Mouse (Mus musculus) embryonic facial prominence, embryonic 13.5 days (tissue): ENCODE measurements around the gene Ntm. TPM values are rescaled to one million over a fixed set of nuclear protein-coding genes. Genes with fewer than 3 reads are reported as not detected.

ENCODE experiments used
- ATAC-seq: fragments of 200-750 bp; cut with Nextera tagmentation; 2 replicates; pipeline ENCODE4 v1.8.0; 2017; ENCODE audit warnings: low read depth; ENCODE audit not compliant: insufficient number of reproducible peaks, insufficient read depth, low FRiP score, low TSS enrichment
- H3K27ac ChIP-seq: fragments of 300-500 bp; sonication (generic); 2 replicates; pipeline ENCODE4 v1.5.1; 2015; ENCODE audit warnings: moderate library complexity, mild to moderate bottlenecking, inconsistent platforms
- H3K27me3 ChIP-seq: fragments of 300-500 bp; sonication (generic); 2 replicates; pipeline ENCODE4 v1.6.1; 2015; ENCODE audit warnings: mild to moderate bottlenecking, inconsistent platforms
- H3K36me3 ChIP-seq: fragments of 300-500 bp; sonication (generic); 2 replicates; pipeline ENCODE4 v1.6.1; 2015; ENCODE audit warnings: mild to moderate bottlenecking, inconsistent platforms
- H3K4me1 ChIP-seq: fragments of 300-500 bp; sonication (generic); 2 replicates; pipeline ENCODE4 v1.6.1; 2015; ENCODE audit warnings: inconsistent platforms
- H3K4me2 ChIP-seq: fragments of 300-500 bp; sonication (generic); 2 replicates; pipeline ENCODE4 v1.6.1; 2015; ENCODE audit warnings: moderate library complexity, mild to moderate bottlenecking, inconsistent platforms
- H3K4me3 ChIP-seq: fragments of 300-500 bp; sonication (generic); 2 replicates; pipeline ENCODE4 v1.5.1; 2015; ENCODE audit warnings: mild to moderate bottlenecking, inconsistent platforms
- H3K9ac ChIP-seq: fragments of 300-500 bp; sonication (generic); 2 replicates; pipeline ENCODE4 v1.6.1; 2015; ENCODE audit warnings: mild to moderate bottlenecking, inconsistent platforms
- H3K9me3 ChIP-seq: fragments of 300-500 bp; sonication (generic); 2 replicates; pipeline ENCODE4 v1.6.1; 2016; ENCODE audit warnings: inconsistent platforms
- WGBS: fragments of 180-500 bp; shearing (Covaris S2); methylation state at CpG from one replicate; pipeline ENCODE4 v1.1.7; 2015; ENCODE audit warnings: mixed read lengths; 5-methylcytosine and 5-hydroxymethylcytosine counted together
- polyA plus RNA-seq: library from polyadenylated mRNA; unstranded; fragments of >200 nt; fragmentation: Nextera tagmentation; extraction: Ambion mirVana; gene quantifications from 2 replicates; pipeline ENCODE4 v1.2.1, GENCODE M21; 2015

The Ntm gene
- polyA plus RNA-seq, 1 experiment from 2014 or later = 16.1 TPM

DNA sequence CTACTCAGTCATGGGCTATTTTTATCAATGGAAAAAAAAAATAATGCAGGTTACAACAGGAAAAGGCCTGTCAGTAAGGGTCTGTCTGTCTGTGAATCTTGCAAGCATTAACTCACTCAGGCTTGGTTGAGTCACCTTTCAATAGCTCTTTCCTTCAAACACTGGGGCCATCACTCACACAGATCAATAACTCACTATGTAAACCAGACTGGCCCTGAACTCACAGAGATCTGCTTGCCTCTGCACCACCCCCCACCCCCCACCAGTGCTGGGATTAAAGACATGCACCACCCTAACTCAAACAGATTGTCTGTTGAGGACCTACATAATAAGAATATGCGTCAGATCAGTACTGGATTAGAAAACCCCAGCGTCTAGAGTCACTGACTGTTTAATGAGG lies 466.9 kb downstream of the Ntm start:
- Histone ChIP-seq H3K4me1 (0 out of 2 replicates have a peak, but pooled peaks cover 3% of the 10 kb centered on the region), H3K27me3 (no peaks in the 10 kb centered on the region), H3K9ac (no peak overlapping the region), H3K36me3 (no peaks in the 10 kb centered on the region), H3K9me3 (no peaks in the 10 kb centered on the region), H3K4me2 (no peak overlapping the region), H3K4me3 (no peak overlapping the region), H3K27ac (no peak overlapping the region)
- ATAC-seq = no peak
- 41% methylated on average over 2 of the region's 2 CpGs for WGBS

DNA sequence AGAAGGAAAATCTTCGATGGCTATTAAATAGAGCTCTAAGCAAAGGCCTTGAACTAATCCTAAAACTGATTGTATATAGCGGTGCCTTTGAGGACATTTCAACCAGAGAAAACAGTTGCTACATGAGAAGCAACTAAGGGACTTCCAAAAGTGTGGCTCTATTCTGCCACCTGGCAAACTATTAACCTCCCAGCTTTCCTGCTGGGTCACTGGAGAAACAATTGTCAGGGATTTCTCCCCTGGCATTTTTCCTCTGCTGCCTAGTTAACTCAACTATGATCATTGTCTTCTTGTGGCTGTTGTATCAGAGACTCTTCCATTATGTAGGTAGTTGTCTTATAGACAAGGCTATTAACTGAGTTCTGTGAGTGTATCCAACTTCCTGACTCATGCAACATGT lies 480.7 kb downstream of the Ntm start:
- Histone ChIP-seq H3K4me1 (no peaks in the 10 kb centered on the region), H3K9ac (no peak overlapping the region), H3K4me3 (no peak overlapping the region), H3K27me3 (no peaks in the 10 kb centered on the region), H3K9me3 (no peaks in the 10 kb centered on the region), H3K27ac (no peak overlapping the region), H3K36me3 (no peaks in the 10 kb centered on the region), H3K4me2 (no peak overlapping the region)
- WGBS = 96% methylated on average over 2 of the region's 2 CpGs
- ATAC-seq = no peak

DNA sequence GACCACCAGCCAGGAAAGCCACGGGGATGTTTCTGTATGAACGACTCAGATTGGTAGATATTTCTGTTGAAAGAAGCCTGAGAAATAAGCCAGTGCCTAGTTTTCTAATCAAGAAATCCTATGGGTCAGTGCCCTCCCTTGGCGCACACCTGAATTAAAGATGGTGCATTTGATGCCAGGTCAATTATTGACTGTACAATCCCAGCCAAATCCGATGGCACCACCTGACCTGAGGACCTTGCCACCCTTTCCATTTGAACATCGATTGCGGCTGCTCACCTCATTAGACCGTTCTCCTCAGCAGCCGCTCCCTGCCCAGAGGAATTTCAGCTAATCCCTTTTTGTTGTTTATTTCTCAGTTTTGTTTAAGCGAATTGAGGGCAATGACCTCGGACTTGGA lies 483.9 kb downstream of the Ntm start:
- Histone ChIP-seq H3K4me3 (no peak overlapping the region), H3K9me3 (no peaks in the 10 kb centered on the region), H3K36me3 (no peaks in the 10 kb centered on the region), H3K4me2 (no peak overlapping the region), H3K27ac (no peak overlapping the region), H3K27me3 (no peaks in the 10 kb centered on the region), H3K4me1 (no peaks in the 10 kb centered on the region), H3K9ac (no peak overlapping the region)
- WGBS = 81% methylated on average over 10 of the region's 10 CpGs
- no peak for ATAC-seq

DNA sequence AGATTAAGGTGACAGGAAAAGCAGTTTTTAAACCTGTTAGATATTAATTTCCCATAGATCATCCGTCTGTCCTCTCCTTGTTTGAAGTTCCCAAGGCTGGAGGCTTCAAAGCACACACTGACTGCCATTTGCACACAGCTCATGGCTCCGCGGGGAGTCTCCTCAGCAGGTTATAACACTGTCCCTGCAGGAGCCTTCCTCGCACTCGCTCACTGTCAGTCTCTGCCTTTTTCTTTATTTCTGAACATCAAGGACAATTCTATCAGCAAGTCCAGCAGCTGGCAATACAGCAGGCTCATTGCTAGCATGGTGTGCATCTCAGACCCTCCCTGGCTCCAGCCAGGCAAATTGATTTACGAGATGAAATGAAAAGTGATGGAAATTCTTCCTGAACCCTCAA lies 485.7 kb downstream of the Ntm start:
- WGBS = 49% methylated on average over 6 of the region's 6 CpGs
- H3K4me2 ChIP-seq = no peak overlapping the region

DNA sequence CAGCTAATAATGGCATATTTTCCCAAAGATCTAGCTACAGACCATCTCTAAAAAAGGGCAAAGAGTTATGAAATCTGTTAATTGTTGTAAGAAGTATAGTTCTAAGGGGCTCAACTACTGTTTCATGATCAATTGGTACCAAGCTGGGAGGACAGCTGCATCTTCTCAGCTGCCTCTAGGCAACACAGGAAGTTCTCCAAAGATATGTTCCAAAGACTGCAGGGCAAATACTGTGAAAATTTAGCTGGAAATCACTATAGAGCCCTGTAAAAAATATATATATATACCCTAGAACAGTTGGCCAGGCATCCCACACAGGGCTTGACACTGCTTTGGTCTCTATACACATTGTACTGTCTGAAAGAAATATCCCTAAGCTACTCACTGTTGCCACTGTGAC lies 489.5 kb downstream of the Ntm start:
- ATAC-seq = no peak
- no peaks in the 10 kb centered on the region for H3K4me1 ChIP-seq
- no peak overlapping the region for H3K4me2 ChIP-seq
- no peak overlapping the region for H3K27ac ChIP-seq
- H3K9ac ChIP-seq = no peak overlapping the region
- no peak overlapping the region for H3K4me3 ChIP-seq
- no peaks in the 10 kb centered on the region for H3K9me3 ChIP-seq
- no peaks in the 10 kb centered on the region for H3K36me3 ChIP-seq
- no peaks in the 10 kb centered on the region for H3K27me3 ChIP-seq

More for the DNA sequence above, 485.7 kb downstream of the Ntm start:
- H3K9ac ChIP-seq = no peak overlapping the region
- no peak overlapping the region for H3K4me3 ChIP-seq
- H3K27ac ChIP-seq = no peak overlapping the region
- ATAC-seq = no peak
- no peaks in the 10 kb centered on the region for H3K9me3 ChIP-seq
- no peaks in the 10 kb centered on the region for H3K27me3 ChIP-seq
- no peaks in the 10 kb centered on the region for H3K36me3 ChIP-seq
- no peaks in the 10 kb centered on the region for H3K4me1 ChIP-seq

DNA sequence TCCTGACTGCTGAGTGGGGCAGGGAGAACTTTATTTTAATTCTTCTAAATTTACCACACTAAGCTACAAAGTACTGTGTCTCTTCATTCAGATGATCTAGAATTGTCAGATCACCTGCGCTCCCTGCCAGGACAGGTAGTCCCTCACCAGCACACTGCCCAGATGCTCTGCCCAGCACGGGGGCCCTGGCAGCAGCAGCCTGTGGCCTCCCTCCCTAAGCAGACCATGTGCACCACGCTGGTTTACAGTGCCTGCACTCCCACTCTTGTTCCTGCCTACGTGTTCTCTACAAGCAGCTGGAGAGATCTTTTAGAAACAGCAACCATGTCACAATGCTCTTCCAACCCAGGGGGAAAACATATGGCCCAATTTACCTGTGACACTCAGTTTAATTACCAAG lies 490.7 kb downstream of the Ntm start:
- no peak for ATAC-seq
- no peaks in the 10 kb centered on the region for H3K9me3 ChIP-seq
- H3K27me3 ChIP-seq = no peaks in the 10 kb centered on the region
- H3K36me3 ChIP-seq = no peaks in the 10 kb centered on the region
- 60% methylated on average over 4 of the region's 4 CpGs for WGBS
- no peak overlapping the region for H3K9ac ChIP-seq
- no peak overlapping the region for H3K27ac ChIP-seq
- no peak overlapping the region for H3K4me3 ChIP-seq
- no peak overlapping the region for H3K4me2 ChIP-seq
- H3K4me1 ChIP-seq = no peaks in the 10 kb centered on the region

DNA sequence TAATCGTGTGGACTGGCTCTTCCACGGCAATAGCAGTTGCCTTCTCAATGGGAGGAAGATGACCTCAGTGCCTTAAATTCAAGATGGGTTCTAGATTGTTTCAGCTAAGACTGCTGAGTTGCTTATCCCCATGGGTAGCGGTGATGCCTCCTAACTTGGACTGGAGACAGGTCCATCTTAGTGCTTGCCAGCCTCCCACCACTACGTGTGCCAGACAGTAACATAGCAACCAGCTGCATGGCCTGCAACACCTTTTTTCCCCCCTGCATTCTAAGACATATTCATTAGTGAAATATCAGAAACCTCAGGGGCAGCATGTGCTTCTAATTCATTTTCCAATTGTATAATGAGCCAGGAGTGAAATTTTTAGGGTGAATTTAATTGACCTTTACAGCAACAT lies 498.2 kb downstream of the Ntm start:
- Histone ChIP-seq H3K4me3 (no peak overlapping the region), H3K36me3 (no peaks in the 10 kb centered on the region), H3K4me1 (0 out of 2 replicates have a peak, but pooled peaks cover 2% of the 10 kb centered on the region), H3K9ac (no peak overlapping the region), H3K27me3 (no peaks in the 10 kb centered on the region), H3K4me2 (no peak overlapping the region), H3K9me3 (no peaks in the 10 kb centered on the region), H3K27ac (no peak overlapping the region)
- no peak for ATAC-seq
- WGBS = 89% methylated on average over 4 of the region's 4 CpGs

DNA sequence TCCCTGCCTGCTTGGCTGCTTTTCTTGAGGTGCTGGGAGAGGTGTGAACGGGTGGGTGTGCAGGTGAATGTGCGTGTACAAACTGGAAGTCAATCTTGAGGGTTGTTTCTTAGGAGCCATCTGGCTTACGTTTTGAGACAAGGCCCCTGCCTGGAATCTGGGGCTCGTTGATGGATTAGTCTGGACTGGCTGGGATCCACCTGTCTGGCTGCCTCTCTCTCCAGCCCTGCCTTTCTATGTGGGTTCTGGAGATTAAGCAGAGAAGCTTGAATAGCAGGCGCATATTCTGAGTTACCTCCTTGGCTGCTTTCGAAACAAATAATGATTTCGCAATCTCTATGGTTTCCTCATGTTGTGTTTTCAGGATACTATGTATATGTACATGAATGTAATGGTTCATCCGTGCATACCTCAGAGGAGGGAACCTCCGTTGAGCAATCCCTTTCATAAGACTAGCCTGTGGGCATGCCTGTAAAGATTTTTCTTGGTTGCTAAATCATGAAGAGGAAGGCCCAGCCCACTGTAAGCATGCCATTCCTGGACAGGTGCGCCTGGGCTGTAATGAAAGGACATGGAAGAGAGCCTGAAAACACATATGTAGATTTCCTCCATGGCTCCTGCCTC lies 499.9 kb downstream of the Ntm start:
- WGBS = 65% methylated on average over 10 of the region's 10 CpGs
- Histone ChIP-seq H3K36me3 (no peaks in the 10 kb centered on the region), H3K4me3 (no peak overlapping the region), H3K27me3 (no peaks in the 10 kb centered on the region), H3K4me1 (peaks cover 3% of the 10 kb centered on the region; the same call in 1 of the 2 replicates), H3K4me2 (no peak overlapping the region), H3K9ac (no peak overlapping the region), H3K27ac (no peak overlapping the region), H3K9me3 (no peaks in the 10 kb centered on the region)
- no peak for ATAC-seq

DNA sequence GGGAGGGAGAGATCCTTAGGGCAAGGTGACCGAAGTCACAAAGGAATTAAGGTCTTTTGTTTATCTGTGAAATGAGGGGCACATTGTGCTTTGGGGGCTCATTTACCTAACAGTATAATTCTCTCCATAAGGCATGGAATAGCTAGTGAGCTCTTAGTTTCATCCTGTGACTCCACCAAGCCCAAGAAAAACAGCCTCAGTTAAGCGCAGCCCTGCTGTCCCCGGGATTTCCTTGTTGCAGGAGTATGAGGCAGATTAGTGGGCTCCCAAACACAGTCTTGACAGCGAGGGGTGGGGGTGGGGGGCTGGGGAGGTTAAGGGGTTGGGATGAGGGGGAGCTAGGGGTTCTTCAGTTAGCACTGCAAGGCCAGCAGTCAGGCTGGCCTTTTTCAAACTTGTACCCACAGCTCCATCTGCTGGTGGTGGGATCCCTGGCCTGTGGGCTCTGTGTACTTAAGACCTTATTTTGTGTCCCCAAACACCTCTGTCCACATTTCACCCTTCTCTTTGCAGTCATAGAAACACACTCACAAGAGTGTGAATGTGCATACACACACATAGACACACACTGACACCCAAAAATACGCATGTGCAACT lies 504.9 kb downstream of the Ntm start:
- Histone ChIP-seq H3K36me3 (no peaks in the 10 kb centered on the region), H3K4me1 (peaks cover 6% of the 10 kb centered on the region; the same call in 1 of the 2 replicates), H3K27ac (no peak overlapping the region), H3K9ac (no peak overlapping the region), H3K9me3 (no peaks in the 10 kb centered on the region), H3K27me3 (no peaks in the 10 kb centered on the region), H3K4me3 (no peak overlapping the region), H3K4me2 (peak overlapping the region; percentile 38)
- no peak for ATAC-seq
- 12% methylated on average over 5 of the region's 5 CpGs for WGBS

DNA sequence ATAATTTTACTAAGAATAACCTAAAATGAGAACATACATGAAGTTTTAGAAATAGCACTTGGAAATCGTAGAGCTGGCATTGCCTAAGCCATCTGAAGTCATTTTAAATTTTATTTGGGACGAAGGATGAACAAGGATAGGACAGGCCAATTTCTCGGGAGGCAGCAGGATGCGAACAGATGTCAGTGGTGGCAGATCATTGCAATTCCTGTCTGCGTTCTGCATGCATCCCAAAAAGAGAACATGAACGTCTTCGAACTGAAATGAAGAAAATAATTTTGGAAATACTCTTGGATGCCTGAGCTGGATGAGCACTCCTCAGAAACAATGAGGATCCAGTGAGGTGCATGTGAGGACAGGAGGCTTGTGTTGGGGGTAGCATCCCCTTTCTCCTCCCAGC lies 506.9 kb downstream of the Ntm start:
- Histone ChIP-seq H3K9ac (no peak overlapping the region), H3K4me3 (no peak overlapping the region)

DNA sequence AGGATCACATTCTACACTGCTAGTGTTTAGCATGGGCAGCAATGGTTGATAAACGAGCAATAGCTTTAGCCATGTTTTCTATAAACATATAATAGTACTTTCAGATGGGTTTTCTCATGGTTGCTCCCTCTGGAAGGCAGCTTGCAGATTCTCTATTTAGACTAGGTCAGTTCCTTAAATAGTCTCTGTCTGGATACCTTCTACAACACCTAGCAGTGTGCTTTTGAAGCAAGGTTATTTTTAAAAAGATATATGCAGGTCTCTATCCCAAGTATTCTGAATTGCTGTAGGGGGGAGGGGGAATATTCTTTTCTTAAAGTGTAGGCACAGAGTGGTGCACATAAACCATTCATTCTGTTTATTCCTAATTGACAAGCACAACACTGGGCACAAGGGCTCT lies 511.7 kb downstream of the Ntm start:
- no peaks in the 10 kb centered on the region for H3K27me3 ChIP-seq
- no peak overlapping the region for H3K4me2 ChIP-seq
- no peak overlapping the region for H3K9ac ChIP-seq
- WGBS = 80% methylated on average over 1 of the region's 1 CpGs
- H3K27ac ChIP-seq = no peak overlapping the region
- no peaks in the 10 kb centered on the region for H3K9me3 ChIP-seq
- no peaks in the 10 kb centered on the region for H3K36me3 ChIP-seq
- ATAC-seq = no peak
- no peaks in the 10 kb centered on the region for H3K4me1 ChIP-seq
- H3K4me3 ChIP-seq = no peak overlapping the region

More for the DNA sequence above, 506.9 kb downstream of the Ntm start:
- no peaks in the 10 kb centered on the region for H3K36me3 ChIP-seq
- H3K9me3 ChIP-seq = no peaks in the 10 kb centered on the region
- WGBS = 73% methylated on average over 7 of the region's 7 CpGs
- no peak overlapping the region for H3K4me2 ChIP-seq
- H3K4me1 ChIP-seq = peaks cover 4% of the 10 kb centered on the region; the same call in 1 of the 2 replicates
- no peak overlapping the region for H3K27ac ChIP-seq
- H3K27me3 ChIP-seq = no peaks in the 10 kb centered on the region
- ATAC-seq = no peak

DNA sequence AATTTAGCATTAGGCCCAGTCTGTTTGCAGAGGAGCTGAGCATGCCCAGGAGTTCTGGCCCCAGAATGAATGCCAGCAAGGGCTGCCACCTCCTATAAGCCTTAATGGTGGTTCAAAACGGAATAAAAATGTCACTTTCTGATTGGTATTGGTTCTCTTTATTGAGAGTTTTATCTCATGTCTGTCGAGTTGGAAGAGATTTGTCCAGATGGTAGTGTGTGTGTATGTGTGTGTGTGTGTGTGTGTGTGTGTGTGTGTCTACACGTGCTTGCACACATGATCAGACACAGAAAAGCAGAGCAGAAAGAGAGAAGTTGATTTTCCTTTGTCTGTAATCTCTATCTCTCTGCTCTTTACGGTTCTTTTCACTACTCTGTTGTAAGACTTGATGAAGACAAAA lies 518.9 kb downstream of the Ntm start:
- no peak overlapping the region for H3K4me2 ChIP-seq

More for the DNA sequence above, 518.9 kb downstream of the Ntm start:
- WGBS = 67% methylated on average over 4 of the region's 4 CpGs
- Histone ChIP-seq H3K36me3 (no peaks in the 10 kb centered on the region), H3K9me3 (no peaks in the 10 kb centered on the region), H3K9ac (no peak overlapping the region), H3K27me3 (no peaks in the 10 kb centered on the region), H3K4me3 (no peak overlapping the region), H3K27ac (no peak overlapping the region), H3K4me1 (no peaks in the 10 kb centered on the region)
- no peak for ATAC-seq
